Mouse (Mus musculus): Measurements from ENCODE around the gene Tcf25. TPM values are rescaled to one million over a fixed set of nuclear protein-coding genes. Genes with fewer than 3 reads are reported as not detected.

Tcf25 gene
- polyA plus RNA-seq, 1 experiment = 239 TPM

GRCm38 (mm10) chr8:123382516-123382915 lies 9.0 kb downstream of the Tcf25 start:
- no peak for TF ChIP-seq CTCF (IDR thresholded peaks at IDR 0.05; ENCODE audit: low read depth, low read length)
- TF ChIP-seq POLR2A (IDR thresholded peaks at IDR 0.05; ENCODE audit: insufficient read depth, low read length) = no peak
- TF ChIP-seq EP300 (IDR thresholded peaks at IDR 0.05; ENCODE audit: insufficient read depth, low read depth, low read length) = no peak
- peaks cover 31% of the 10 kb centered on the region for H3K36me3 ChIP-seq (ENCODE audit: control insufficient read depth, insufficient read depth, low read length, poor library complexity, severe bottlenecking)
- no peaks in the 10 kb centered on the region for H3K9me3 ChIP-seq (replicated peaks; ENCODE audit: control insufficient read depth, insufficient read depth, low read length, poor library complexity, severe bottlenecking)
- H3K4me3 ChIP-seq (ENCODE audit: low read depth, low read length) = no peak overlapping the region
- H3K27ac ChIP-seq (ENCODE audit: insufficient read depth, low read length) = no peak overlapping the region
- no peaks in the 10 kb centered on the region for H3K27me3 ChIP-seq (ENCODE audit: control insufficient read depth, insufficient read depth, low read length, poor library complexity, severe bottlenecking)
- H3K9ac ChIP-seq (ENCODE audit: low read depth, poor library complexity, severe bottlenecking) = no peak overlapping the region
- H3K4me1 ChIP-seq (ENCODE audit: control insufficient read depth, insufficient read depth, low read length) = no peaks in the 10 kb centered on the region

- Histone ChIP-seq H3K9ac (ENCODE audit: low read depth, poor library complexity, severe bottlenecking) (no peak overlapping the region), H3K4me1 (ENCODE audit: control insufficient read depth, insufficient read depth, low read length) (no peaks in the 10 kb centered on the region), H3K27me3 (ENCODE audit: control insufficient read depth, insufficient read depth, low read length, poor library complexity, severe bottlenecking) (no peaks in the 10 kb centered on the region), H3K36me3 (ENCODE audit: control insufficient read depth, insufficient read depth, low read length, poor library complexity, severe bottlenecking) (peaks cover 39% of the 10 kb centered on the region), H3K9me3 (replicated peaks; ENCODE audit: control insufficient read depth, insufficient read depth, low read length, poor library complexity, severe bottlenecking) (no peaks in the 10 kb centered on the region), H3K27ac (ENCODE audit: insufficient read depth, low read length) (no peak overlapping the region), H3K4me3 (ENCODE audit: low read depth, low read length) (no peak overlapping the region)
- TF ChIP-seq EP300 (IDR thresholded peaks at IDR 0.05; ENCODE audit: insufficient read depth, low read depth, low read length) (no peak), POLR2A (IDR thresholded peaks at IDR 0.05; ENCODE audit: insufficient read depth, low read length) (no peak), CTCF (IDR thresholded peaks at IDR 0.05; ENCODE audit: low read depth, low read length) (peak; percentile 41)
Observed at GRCm38 (mm10) chr8:123384883-123385540, 11.5 kb downstream of the Tcf25 start.

GRCm38 (mm10) chr8:123387041-123387440 lies 13.5 kb downstream of the Tcf25 start:
- no peaks in the 10 kb centered on the region for H3K27me3 ChIP-seq (ENCODE audit: control insufficient read depth, insufficient read depth, low read length, poor library complexity, severe bottlenecking)
- H3K9me3 ChIP-seq (replicated peaks; ENCODE audit: control insufficient read depth, insufficient read depth, low read length, poor library complexity, severe bottlenecking) = no peaks in the 10 kb centered on the region
- H3K9ac ChIP-seq (ENCODE audit: low read depth, poor library complexity, severe bottlenecking) = no peak overlapping the region
- no peak overlapping the region for H3K4me3 ChIP-seq (ENCODE audit: low read depth, low read length)
- H3K36me3 ChIP-seq (ENCODE audit: control insufficient read depth, insufficient read depth, low read length, poor library complexity, severe bottlenecking) = peaks cover 47% of the 10 kb centered on the region
- TF ChIP-seq CTCF (IDR thresholded peaks at IDR 0.05; ENCODE audit: low read depth, low read length) (no peak), POLR2A (IDR thresholded peaks at IDR 0.05; ENCODE audit: insufficient read depth, low read length) (no peak), EP300 (IDR thresholded peaks at IDR 0.05; ENCODE audit: insufficient read depth, low read depth, low read length) (no peak)
- no peak overlapping the region for H3K27ac ChIP-seq (ENCODE audit: insufficient read depth, low read length)
- H3K4me1 ChIP-seq (ENCODE audit: control insufficient read depth, insufficient read depth, low read length) = no peaks in the 10 kb centered on the region

GRCm38 (mm10) chr8:123387801-123388200 lies 14.2 kb downstream of the Tcf25 start:
- Histone ChIP-seq H3K4me1 (ENCODE audit: control insufficient read depth, insufficient read depth, low read length) (no peaks in the 10 kb centered on the region), H3K9me3 (replicated peaks; ENCODE audit: control insufficient read depth, insufficient read depth, low read length, poor library complexity, severe bottlenecking) (no peaks in the 10 kb centered on the region), H3K9ac (ENCODE audit: low read depth, poor library complexity, severe bottlenecking) (no peak overlapping the region), H3K4me3 (ENCODE audit: low read depth, low read length) (no peak overlapping the region), H3K27me3 (ENCODE audit: control insufficient read depth, insufficient read depth, low read length, poor library complexity, severe bottlenecking) (no peaks in the 10 kb centered on the region), H3K27ac (ENCODE audit: insufficient read depth, low read length) (no peak overlapping the region), H3K36me3 (ENCODE audit: control insufficient read depth, insufficient read depth, low read length, poor library complexity, severe bottlenecking) (peaks cover 53% of the 10 kb centered on the region)
- TF ChIP-seq POLR2A (IDR thresholded peaks at IDR 0.05; ENCODE audit: insufficient read depth, low read length) = no peak
- no peak for TF ChIP-seq EP300 (IDR thresholded peaks at IDR 0.05; ENCODE audit: insufficient read depth, low read depth, low read length)
- no peak for TF ChIP-seq CTCF (IDR thresholded peaks at IDR 0.05; ENCODE audit: low read depth, low read length)

GRCm38 (mm10) chr8:123389026-123389425 lies 15.5 kb downstream of the Tcf25 start:
- Histone ChIP-seq H3K27ac (ENCODE audit: insufficient read depth, low read length) (no peak overlapping the region), H3K36me3 (ENCODE audit: control insufficient read depth, insufficient read depth, low read length, poor library complexity, severe bottlenecking) (peaks cover 49% of the 10 kb centered on the region), H3K27me3 (ENCODE audit: control insufficient read depth, insufficient read depth, low read length, poor library complexity, severe bottlenecking) (no peaks in the 10 kb centered on the region), H3K4me1 (ENCODE audit: control insufficient read depth, insufficient read depth, low read length) (no peaks in the 10 kb centered on the region), H3K4me3 (ENCODE audit: low read depth, low read length) (no peak overlapping the region), H3K9ac (ENCODE audit: low read depth, poor library complexity, severe bottlenecking) (no peak overlapping the region), H3K9me3 (replicated peaks; ENCODE audit: control insufficient read depth, insufficient read depth, low read length, poor library complexity, severe bottlenecking) (no peaks in the 10 kb centered on the region)
- no peak for TF ChIP-seq CTCF (IDR thresholded peaks at IDR 0.05; ENCODE audit: low read depth, low read length)
- no peak for TF ChIP-seq POLR2A (IDR thresholded peaks at IDR 0.05; ENCODE audit: insufficient read depth, low read length)
- no peak for TF ChIP-seq EP300 (IDR thresholded peaks at IDR 0.05; ENCODE audit: insufficient read depth, low read depth, low read length)

GRCm38 (mm10) chr8:123398308-123398707 lies 24.8 kb downstream of the Tcf25 start:
- Histone ChIP-seq H3K36me3 (ENCODE audit: control insufficient read depth, insufficient read depth, low read length, poor library complexity, severe bottlenecking) (peaks cover 26% of the 10 kb centered on the region), H3K4me1 (ENCODE audit: control insufficient read depth, insufficient read depth, low read length) (no peaks in the 10 kb centered on the region), H3K4me3 (ENCODE audit: low read depth, low read length) (no peak overlapping the region), H3K27ac (ENCODE audit: insufficient read depth, low read length) (no peak overlapping the region), H3K9ac (ENCODE audit: low read depth, poor library complexity, severe bottlenecking) (no peak overlapping the region), H3K9me3 (replicated peaks; ENCODE audit: control insufficient read depth, insufficient read depth, low read length, poor library complexity, severe bottlenecking) (no peaks in the 10 kb centered on the region), H3K27me3 (ENCODE audit: control insufficient read depth, insufficient read depth, low read length, poor library complexity, severe bottlenecking) (no peaks in the 10 kb centered on the region)
- TF ChIP-seq CTCF (IDR thresholded peaks at IDR 0.05; ENCODE audit: low read depth, low read length) (no peak), POLR2A (IDR thresholded peaks at IDR 0.05; ENCODE audit: insufficient read depth, low read length) (no peak), EP300 (IDR thresholded peaks at IDR 0.05; ENCODE audit: insufficient read depth, low read depth, low read length) (no peak)
